Mouse (Mus musculus): ENCODE results near the gene Apol9a. TPM values are rescaled to one million over a fixed set of nuclear protein-coding genes. Genes with fewer than 3 reads are reported as not detected.
"Not testable (repeated sequence)": the region's sequence is repeated elsewhere in the genome, so short reads cannot be mapped to it uniquely, and the experiment has no call there.

Apol9a gene
- 1.0 and 1.4 TPM in 2 replicates for polyA plus RNA-seq (2012; rRNA removed)

DNA sequence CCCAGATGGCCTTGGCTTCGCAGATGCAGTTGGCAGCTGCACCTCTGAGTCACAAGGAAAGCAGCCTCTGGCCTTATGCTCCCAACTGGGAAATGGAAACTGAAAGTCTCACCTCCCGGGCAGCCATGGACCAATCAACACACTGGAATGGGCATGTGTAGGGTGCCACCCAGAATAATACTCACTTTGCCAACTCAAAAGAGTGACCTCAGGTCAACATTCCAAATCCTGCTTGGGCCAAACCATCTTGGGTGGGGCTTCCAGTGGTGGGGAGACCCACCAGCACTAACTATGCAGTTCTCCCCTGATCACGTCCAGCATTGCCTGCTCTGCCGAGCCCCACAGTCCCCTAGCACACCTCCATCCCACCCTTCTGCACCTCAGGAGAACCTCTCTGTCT, at the start of gene Apol9a:
Apol9a (minus strand) TSS at position 101 of the 400 bp plus-strand sequence.
- not testable (repeated sequence) for DNase-seq (ENCODE audit: low read depth)

DNA sequence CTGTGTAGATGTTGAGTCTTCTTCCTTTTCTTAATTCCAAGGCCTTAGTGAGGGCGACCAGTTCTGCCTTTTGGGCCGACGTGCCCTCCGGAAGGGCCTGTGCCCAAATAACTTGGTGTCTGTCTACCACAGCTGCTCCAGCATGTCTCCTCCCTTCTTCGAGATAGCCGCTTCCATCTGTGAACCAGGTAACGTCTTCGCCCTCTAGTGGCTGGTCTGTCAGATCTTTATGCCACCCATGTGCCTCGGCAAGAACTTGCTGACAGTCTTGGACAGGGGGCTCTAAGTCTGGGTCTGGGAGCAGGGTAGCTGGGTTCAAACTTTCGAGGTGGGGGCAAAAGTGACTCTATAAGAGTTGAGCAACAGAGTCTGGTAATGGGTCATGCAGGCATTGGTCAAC, 39.0 kb upstream of the Apol9a start:
- DNase-seq (ENCODE audit: low read depth), result not testable (repeated sequence)

DNA sequence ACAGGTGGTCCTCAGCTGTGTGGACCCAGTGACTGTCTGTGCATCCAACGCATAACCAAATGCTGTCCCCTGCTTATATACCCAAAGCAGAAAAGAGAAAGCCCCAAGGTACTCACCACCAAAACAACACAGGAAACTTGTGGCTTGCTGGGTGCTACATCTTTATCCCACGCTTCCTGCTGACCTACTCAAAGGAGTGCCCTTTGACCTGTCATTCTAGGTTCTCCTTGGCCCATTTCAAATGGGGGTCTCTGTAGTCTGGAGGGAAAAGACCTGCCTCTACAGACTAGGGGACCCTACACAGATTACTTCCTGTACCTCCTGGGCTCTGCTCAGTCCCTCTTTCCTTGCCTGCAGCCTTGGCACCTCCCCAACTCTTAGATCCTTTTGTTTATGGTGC, 36.5 kb upstream of the Apol9a start, which contains the start of gene Apol7b:
Apol7b (minus strand) TSS at position 101 of the 400 bp plus-strand sequence.
- DNase-seq (ENCODE audit: low read depth), result not testable (repeated sequence)

DNA sequence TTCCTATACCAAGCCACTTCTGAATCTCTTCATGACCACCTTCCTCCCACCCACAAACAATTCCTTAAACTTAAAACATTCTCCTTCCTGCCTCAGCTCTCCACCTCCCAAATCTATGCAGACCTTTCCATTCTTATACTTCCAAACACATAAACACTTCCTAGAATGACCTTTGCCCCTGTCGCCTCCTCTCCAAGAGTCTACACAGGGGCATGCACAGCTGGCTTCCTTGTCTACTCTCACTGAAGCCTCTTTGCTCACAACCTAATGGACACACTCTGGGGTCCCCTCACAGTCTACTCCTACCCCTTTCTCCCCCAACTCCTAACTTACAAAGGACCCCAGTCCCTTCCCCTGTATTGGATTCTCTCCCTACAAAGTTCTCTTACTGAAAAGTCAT, 34.7 kb upstream of the Apol9a start:
- not testable (repeated sequence) for DNase-seq (ENCODE audit: low read depth)

DNA sequence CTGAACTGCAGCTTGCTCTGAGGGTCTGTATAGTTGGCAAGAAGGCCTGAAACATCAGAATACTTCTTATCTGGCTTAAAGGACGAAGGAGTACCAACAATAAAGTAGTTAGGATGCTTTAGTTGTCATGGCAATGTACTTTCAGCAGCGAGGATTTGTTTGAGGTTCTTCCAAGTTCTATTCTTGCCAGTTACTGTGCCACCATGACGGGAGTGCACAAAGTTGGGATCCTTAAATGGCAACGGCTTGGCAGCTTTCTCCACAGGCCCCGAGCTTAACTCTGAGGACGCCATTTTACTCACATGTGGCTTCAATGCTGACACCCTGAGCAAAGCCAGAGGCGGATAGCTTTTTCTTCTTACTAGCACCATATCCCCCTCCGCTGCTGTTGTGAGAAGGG, 33.8 kb upstream of the Apol9a start:
- DNase-seq (ENCODE audit: low read depth), result not testable (repeated sequence)

DNA sequence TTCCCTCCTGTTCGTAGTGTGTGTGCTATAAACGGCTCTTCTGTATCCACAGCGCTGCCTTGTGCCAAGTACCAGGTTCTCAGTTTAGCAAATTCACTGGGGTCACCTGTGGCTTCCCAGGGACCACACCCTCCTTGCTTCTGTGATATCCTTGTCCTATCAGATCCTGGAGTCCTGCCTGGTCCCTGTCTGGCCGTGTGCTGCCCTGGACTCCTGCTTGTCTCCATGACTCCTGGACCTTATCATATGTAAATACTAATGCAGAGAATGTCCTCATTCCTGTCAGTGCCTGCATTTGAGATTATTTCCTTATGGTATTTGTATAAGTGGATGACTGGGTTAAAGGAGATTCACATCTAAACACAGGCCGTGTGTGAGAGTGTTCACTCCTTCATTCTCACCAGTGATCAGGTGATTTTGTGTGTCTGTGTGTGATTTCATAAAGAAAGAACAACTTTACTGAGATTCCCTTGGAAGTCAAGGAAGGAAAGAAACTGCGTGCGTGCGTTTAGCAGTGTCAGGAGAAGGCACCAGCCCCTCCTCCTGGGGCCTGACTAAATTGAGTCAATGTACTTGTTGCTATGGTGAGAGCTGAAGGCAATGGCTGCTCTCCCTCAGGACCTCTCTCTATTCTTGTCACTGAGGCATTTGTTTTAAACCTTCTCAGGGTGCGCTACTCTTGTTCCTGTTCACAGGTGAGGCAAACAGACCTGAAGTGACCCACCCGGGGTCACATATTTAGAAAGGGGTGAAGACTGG, 17.9 kb upstream of the Apol9a start:
- not testable (repeated sequence) for DNase-seq (ENCODE audit: low read depth)

DNA sequence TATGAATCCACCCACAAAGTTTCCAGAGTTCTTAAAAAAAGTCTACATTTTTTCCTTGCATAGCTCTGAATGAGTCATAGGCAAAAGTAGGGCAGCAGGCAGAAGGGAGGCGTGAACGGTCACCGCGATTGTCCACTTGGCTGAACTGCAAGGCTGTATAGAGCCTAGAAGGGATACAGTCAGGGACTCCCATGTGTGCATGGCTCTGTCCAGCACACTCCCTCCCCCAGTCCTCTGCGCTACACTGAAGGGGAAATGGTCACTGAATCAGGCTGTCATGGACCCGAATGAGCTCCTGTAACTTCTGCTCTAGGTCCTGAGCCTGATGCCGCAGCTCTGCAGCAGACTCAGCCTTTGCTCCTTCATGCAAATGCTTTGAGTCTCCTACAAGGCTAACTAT, 12.0 kb upstream of the Apol9a start:
- DNase-seq (ENCODE audit: low read depth), result not testable (repeated sequence)

DNA sequence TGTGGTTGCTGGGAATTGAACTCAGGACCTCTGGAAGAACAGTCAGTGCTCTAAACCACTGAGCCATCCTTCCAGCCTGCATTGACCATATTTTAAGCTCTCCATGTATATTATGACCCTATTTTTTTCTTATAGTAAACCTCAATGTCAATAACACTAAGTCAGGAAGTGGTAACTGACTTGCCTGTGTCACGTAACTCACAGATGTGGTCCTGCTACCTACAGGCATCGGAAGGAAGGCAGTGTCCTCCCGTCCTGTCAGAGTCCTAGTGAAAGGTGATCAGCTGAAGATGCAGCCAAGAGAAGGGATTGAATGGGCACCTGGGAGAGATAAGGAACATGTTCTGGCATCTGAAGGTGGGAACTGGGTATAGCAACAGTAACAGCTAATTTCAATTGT, 8.7 kb upstream of the Apol9a start:
- DNase-seq (ENCODE audit: low read depth), result not testable (repeated sequence)

DNA sequence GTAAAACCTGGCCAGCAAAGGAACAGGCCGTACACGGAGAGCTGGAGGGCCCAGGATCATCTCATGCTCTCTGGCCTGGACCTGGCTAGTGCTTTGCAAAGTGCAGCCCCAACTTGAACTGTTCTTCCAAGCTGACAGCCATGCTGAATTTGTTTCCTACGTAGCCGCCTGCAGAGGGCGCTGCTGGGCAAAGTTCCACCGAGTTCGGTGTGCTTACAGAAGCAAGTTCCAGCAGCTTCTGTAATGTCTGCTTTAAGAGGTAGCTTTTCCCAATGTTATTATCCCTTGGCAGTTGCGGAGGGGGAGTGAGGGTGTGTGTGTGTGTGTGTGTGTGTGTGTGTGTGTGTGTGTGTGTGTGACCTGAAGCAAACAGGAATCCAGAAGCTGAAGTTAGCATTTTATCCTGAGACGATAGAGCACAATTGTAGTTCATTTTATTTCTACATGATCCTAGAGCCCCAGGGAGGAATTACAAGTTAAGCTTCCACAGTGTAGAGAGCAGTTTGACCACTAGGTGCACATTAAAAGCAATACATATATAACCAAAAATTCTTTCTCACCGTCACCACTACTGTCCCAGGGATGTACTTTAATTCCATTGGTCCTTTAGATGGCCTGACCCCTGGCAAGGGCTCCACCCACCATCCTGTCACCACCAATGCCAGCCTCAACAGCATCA, 5.9 kb upstream of the Apol9a start:
- not testable (repeated sequence) for DNase-seq (ENCODE audit: low read depth)

DNA sequence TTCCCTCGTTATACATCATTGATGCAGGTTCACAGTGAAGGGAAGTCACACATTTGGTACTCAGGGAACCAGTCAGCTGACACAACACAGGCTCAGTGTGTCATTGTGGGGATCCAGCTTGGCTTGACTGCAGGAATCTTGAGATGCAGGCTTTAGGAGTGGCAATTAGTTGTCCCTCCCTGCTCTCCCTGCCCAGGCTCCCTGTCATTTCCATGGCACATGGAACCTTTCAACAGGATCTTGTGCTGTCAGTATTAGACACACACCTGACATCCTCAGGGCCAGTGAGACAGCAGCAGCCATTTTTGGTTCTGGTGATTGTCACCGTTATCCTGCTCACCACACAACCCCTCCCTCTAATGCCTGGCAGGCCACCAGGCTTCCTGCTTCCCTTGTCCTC, 4.7 kb upstream of the Apol9a start:
- DNase-seq (ENCODE audit: low read depth), result not testable (repeated sequence)

DNA sequence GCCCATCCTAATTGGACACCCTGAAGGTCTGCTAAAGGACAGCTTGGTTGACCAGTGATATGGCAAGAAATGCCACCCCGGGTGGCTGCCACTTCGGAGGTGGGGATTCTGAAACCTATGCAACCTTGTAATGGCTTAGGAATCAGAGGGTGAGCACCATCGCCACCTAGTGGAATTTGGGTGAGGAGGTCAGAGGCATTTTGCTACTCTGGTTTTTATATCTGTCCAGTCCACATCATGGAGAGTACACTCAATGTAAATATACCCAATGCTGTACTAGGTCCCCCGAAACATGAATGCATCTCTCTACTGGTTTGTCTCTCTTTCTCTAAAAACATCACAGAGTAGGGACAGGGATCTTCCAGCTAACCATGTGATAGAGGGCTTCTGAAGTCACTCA, 1.8 kb upstream of the Apol9a start:
- not testable (repeated sequence) for DNase-seq (ENCODE audit: low read depth)

DNA sequence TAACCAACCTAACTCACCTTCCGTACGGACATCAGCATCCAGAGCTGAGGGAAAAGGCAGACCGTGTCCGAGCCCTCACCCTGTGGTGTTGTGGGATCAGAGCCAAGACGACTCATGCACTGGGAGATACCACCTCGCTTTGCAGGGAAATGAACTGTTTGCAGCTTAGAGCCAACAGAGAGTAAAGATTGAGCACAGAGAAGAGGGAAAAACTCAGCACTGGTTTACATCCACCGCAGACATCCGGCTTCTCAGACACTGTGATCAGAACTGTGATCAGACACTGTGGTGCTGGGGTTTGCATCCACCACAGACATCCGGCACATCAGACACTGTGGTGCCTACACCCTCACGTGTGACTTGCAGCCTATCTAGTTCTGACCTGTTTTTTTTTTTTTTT, 4.6 kb downstream of the Apol9a start:
- DNase-seq (ENCODE audit: low read depth), result not testable (repeated sequence)

DNA sequence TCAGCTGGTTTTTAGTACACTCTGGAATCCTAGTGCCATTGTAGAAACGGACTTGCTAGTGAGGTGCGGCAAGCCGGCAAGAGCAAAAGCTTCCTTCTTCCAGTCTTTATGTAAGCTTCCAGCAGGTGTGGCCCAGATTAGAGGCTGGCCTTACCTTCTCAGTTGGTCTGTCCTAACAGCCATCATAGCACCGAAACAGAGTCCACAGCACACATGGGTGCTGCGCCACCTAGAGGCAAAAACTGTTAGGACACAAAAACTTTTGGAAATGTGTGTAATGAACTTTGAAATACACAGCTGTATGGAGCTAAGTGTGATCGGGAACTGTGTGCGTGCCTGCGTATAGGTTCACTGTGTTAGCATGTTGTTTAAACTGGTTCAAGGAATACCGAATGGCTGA, 11.9 kb downstream of the Apol9a start, which contains the start of gene Apol7a:
Apol7a (minus strand) TSS at position 84 of the 400 bp plus-strand sequence.
- not testable (repeated sequence) for DNase-seq (ENCODE audit: low read depth)

DNA sequence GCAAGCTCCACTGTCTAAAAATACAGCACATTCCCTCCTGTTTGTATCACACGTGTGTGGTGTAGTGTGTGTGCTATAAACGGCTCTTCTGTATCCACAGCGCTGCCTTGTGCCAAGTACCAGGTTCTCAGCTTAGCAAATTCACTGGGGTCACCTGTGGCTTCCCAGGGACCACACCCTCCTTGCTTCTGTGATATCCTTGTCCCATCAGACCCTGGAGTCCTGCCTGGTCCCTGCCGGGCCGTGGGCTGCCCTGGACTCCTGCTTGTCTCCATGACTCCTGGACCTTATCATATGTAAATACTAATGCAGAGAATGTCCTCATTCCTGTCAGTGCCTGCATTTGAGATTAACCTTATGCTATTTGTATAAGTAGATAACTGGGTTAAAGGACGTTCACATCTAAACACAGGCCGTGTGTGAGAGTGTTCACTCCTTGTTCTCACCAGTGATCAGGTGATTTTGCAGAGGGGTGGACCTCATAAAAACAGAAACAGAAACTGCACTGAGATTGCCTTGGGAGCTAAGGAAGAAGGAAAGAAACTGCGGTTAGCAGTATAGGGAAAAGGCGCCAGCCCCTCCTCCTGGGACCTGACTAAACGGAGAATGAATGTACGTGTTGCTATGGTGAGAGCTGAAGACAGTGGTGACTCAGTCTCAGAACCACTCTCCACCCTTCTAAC, 13.3 kb downstream of the Apol9a start:
- not testable (repeated sequence) for DNase-seq (ENCODE audit: low read depth)

DNA sequence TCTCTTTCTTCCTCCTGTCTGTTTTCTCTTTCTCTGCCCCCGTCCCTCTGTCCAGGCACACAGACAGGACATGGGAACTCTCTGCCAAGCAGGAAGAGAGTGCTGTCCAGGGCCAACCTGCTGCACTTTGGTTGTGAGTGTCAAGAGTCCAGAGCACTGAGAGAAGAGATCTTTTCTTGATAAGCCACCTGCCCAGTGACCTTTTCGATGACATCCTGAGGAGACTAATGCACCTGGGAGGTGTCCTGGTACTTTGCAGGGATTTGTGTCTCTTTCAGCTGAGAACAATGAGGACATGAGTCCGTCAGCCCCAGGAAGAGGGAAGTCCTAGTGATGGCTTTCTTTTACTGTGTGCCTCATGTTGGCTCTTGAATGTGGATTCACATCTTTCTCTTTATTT, 17.1 kb downstream of the Apol9a start:
- not testable (repeated sequence) for DNase-seq (ENCODE audit: low read depth)

DNA sequence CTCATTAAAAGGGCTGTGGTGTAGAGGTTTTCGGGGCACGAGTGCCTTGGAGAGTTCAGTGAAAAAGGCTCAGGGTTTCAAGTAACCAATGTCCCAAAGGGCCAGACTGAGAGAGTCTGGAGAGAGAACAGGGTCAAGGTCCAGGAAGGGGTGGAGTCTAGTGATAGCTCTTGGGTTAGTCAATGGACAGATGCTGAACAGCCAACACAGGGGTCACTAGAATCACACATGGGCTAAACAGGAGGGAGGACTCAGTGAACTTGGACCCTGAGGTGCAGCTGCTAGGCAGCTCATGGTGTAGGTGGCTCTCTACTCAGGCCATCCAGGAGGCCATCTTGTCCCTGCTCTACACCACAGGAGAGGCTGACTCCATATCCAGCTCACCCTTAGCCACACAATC, 23.5 kb downstream of the Apol9a start:
- DNase-seq (ENCODE audit: low read depth), result no peak

DNA sequence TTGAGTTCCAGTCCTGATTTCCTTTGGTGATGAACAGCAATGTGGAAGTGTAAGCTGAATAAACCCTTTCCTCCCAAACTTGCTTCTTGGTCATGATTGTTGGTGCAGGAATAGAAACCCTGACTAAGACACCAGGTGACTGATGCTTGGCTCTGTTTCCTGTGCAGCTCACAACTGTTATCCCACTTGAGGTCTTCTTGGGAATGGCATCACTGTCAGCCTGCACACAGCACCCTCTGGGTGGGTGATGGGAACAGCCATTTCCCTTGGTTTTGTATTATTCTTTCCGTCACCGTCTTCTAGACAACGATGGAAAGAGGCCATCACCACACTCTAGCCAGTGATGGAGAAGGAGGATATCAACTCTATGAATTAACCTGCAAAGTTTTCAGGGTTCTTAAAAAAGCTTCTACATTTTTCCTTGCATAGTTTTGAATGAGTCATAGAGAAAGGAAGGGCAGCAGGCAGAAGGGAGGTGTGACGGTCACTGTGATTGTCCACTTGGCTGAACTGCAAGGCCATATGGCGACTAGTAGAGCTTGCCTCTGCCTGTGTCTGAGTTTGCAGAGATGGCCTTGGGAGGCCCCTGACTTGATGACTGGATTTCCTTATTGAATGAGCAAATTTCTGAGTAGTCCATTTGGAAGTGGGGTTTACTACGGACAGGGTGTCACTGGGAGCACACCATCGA, 26.4 kb downstream of the Apol9a start:
- no peak for DNase-seq (ENCODE audit: low read depth)

DNA sequence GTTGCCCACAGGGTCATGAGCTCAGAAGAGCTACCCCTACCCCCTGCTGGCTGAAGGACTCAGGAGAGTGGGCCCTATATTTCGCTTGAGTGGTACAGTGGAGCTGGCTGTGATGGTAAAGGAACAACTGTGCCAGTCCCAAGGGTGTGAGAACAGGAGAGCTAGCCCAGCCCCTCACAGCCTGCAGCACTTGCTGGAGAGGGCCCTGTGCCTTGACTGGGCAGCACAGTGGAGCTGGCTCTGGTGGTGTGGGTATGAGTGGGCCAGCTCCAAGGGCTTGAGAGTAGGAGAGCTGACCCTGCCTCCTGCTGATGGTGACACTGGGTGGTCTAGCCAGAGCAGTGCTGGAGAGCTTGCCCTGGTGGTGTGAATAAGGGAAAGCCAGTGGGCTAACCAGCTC, 28.1 kb downstream of the Apol9a start:
- no peak for DNase-seq (ENCODE audit: low read depth)

DNA sequence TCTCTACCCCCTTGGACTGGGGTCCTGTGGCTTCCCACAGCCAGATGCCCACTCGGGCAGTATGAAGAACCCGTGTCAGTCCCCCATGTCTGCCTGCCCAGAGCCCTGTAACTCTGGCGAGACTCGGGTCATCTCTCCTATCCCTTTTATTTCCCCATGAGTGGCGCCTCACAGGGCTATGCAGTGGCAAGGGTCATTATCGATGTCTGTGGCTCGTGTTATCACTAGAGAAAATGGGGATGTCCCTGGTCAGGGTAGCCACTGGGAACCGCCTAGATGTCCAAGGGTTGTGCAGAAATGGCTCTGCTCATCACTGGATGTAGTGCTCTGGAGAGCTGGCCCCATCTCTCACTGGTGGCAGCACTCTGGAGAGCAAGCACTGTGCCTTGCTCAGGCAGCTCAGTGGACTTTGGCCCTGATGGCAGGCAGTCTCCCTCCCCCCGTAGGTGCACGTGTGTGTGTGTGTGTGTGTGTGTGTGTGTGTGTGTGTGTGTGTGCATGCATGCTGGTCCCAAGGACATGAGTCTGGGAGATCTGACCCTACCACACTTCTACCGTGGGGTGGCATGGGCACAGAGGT, 28.6 kb downstream of the Apol9a start:
- DNase-seq (ENCODE audit: low read depth), result no peak

DNA sequence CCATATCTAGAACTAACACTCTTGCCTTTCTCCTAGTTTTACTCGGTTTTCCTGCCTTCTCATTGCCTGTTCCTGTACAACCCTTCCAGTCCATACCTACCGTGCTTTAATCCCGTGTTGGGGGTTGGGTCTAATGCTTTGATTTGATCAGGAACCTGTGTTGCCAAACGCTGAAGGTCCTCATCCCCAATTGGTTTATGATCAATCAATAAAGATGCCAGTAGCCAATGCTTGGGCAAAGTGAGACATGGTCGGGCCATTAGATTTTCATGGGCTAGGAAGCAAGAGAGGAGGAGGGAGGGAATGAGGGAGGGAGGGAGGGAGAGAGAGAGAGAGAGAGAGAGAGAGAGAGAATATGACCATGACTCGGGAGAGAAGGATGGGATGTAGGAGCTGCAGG, 29.5 kb downstream of the Apol9a start:
- no peak for DNase-seq (ENCODE audit: low read depth)

DNA sequence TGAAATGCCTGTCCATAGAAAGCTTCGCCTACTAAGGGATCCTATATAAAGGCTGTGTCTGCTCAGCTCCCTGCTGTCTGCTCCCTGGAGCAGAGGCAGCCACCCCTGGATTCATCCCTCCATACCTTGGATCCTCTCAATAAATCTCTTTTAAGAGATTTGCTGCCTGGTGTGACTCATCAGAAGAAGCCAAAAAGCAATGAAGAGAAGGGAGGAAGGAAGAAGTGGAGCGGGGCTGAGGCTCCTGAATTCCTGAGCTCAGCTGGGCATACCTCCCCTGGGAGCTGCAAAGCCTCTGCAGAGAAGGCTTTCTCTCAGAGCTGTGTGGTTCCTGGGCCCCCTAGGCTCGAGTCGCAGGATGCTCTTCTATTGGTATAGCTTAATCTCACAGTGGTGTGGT, 31.0 kb downstream of the Apol9a start:
- no peak for DNase-seq (ENCODE audit: low read depth)
